Mouse (Mus musculus) liver, embryonic 14.5 days (tissue): ENCODE data around the gene Agpat4.

ENCODE experiments used
- CTCF ChIP-seq: IDR thresholded peaks from 2 replicates; pipeline ENCODE4 v1.5.1; 2016; ENCODE audit warnings: antibody characterized with exemption, low read depth, control low read depth
- EP300 ChIP-seq: IDR thresholded peaks from 2 replicates; pipeline ENCODE4 v1.6.1; 2016; ENCODE audit warnings: antibody characterized with exemption, low read depth

DNA sequence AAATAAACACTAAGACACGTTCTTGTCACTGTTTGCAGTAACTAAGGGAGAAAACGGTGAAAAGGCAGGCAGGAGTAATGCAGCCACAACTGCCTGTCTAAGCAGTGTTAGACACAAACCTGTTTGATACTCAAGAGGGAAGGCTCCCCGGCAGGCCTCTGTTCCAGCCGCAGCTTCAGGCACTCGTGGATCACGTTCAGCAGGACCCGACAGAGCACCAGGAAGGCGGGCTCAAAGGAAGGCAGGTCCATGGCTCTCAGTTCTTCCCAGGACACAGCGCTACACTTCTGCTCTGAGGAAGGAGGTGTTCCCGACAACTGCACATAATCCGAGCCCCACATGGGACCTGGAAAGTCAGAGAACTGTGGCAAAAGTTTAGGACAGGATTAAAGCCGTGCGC is 145.3 kb downstream of the Agpat4 start:
- TF ChIP-seq EP300 (no peak), CTCF (no peak)
